ENCODE assay signal across 8 mouse cellular contexts in genomic region chr6:28618751-28619153, GRCm38 (mm10).
DNase-seq lines count a peak whose midpoint lies in the region; ATAC-seq and TF ChIP-seq lines count a peak whose summit lies in the region.

No protein-coding gene starts in this region.

- no peaks in the 10 kb centered on the region for H3K9me3 ChIP-seq in midbrain, embryonic 13.5 days
- no peaks in the 10 kb centered on the region for H3K9me3 ChIP-seq in midbrain, embryonic 10.5 days (replicated peaks)
- H3K9me3 ChIP-seq in hindbrain, postnatal 0 days (ENCODE audit: low read length) = no peaks in the 10 kb centered on the region

- peaks cover 25% of the 10 kb centered on the region for H3K4me1 ChIP-seq in midbrain, embryonic 13.5 days (replicated peaks)
- H3K4me1 ChIP-seq in midbrain, embryonic 10.5 days = peaks cover 18% of the 10 kb centered on the region
- H3K4me1 ChIP-seq in hindbrain, postnatal 0 days (ENCODE audit: insufficient read depth, low read length) = peaks cover 10% of the 10 kb centered on the region; the same call in 1 of the 2 replicates

- no peak overlapping the region for H3K4me2 ChIP-seq in midbrain, embryonic 13.5 days (replicated peaks)
- no peak overlapping the region for H3K4me2 ChIP-seq in hindbrain, postnatal 0 days (ENCODE audit: low read depth, low read length)

- H3K27me3 ChIP-seq in midbrain, embryonic 13.5 days = no peaks in the 10 kb centered on the region
- H3K27me3 ChIP-seq in midbrain, embryonic 10.5 days (ENCODE audit: low read depth, poor library complexity, severe bottlenecking) = no peaks in the 10 kb centered on the region
- no peaks in the 10 kb centered on the region for H3K27me3 ChIP-seq in hindbrain, postnatal 0 days (ENCODE audit: insufficient read depth, low read length)

- intact Hi-C loops in left cerebral cortex, adult 2 months (cut with DNase I) = loop anchor here (5.0 kb wide), 3 partner anchors 76 to 199 kb away; no protein-coding TSS in a partner anchor

- TF ChIP-seq CTCF in hindbrain, postnatal 0 days (IDR thresholded peaks at IDR 0.05; ENCODE audit: low read depth) = no peak
- no peak for TF ChIP-seq CTCF in left cerebral cortex, adult 2 months (IDR thresholded peaks at IDR 0.05)

- WGBS in midbrain, embryonic 13.5 days = 44% methylated on average over 7 of the region's 7 CpGs
- WGBS in midbrain, embryonic 10.5 days = 73% methylated on average over 7 of the region's 7 CpGs
- 29% methylated on average over 7 of the region's 7 CpGs for WGBS in hindbrain, postnatal 0 days

- H3K36me3 ChIP-seq in midbrain, embryonic 13.5 days = no peaks in the 10 kb centered on the region
- H3K36me3 ChIP-seq in midbrain, embryonic 10.5 days = no peaks in the 10 kb centered on the region
- no peaks in the 10 kb centered on the region for H3K36me3 ChIP-seq in hindbrain, postnatal 0 days (ENCODE audit: insufficient read depth, low read length)

- H3K4me3 ChIP-seq in midbrain, embryonic 13.5 days (replicated peaks) = no peak overlapping the region
- H3K4me3 ChIP-seq in midbrain, embryonic 10.5 days = no peak overlapping the region
- no peak overlapping the region for H3K4me3 ChIP-seq in hindbrain, postnatal 0 days (ENCODE audit: low read length)
- H3K4me3 ChIP-seq in left cerebral cortex, adult 2 months = no peak overlapping the region

- H3K27ac ChIP-seq in midbrain, embryonic 13.5 days = no peak overlapping the region
- no peak overlapping the region for H3K27ac ChIP-seq in midbrain, embryonic 10.5 days (replicated peaks)
- H3K27ac ChIP-seq in hindbrain, postnatal 0 days = no peak overlapping the region
- peak overlapping the region; percentile 80 for H3K27ac ChIP-seq in left cerebral cortex, adult 2 months

- no peak for DNase-seq in midbrain, embryonic 10.5 days (ENCODE audit: low spot score)
- DNase-seq in cerebellum, adult 11-12 months = peak; percentile 52
- peak; percentile 23 for DNase-seq in gastrocnemius, postnatal 25 days
- DNase-seq in hindbrain, postnatal 0 days (ENCODE audit: low spot score) = peak; percentile 68
- peak in 1 of 2 experiments; percentile 38 for DNase-seq in left cerebral cortex, adult 2 months (ENCODE audit: extremely low spot score in 1 of 2, low spot score in 2 of 2)
- DNase-seq in naive thymus-derived CD4-positive, alpha-beta T cell, adult 2 months (ENCODE audit: low read depth) = peak; percentile 48

- no peak overlapping the region for H3K9ac ChIP-seq in midbrain, embryonic 13.5 days (replicated peaks)
- no peak overlapping the region for H3K9ac ChIP-seq in hindbrain, postnatal 0 days (replicated peaks; ENCODE audit: low read length)

- 0 out of 2 replicates have a peak, but pooled peaks have one; percentile 45 for ATAC-seq in midbrain, embryonic 13.5 days
- ATAC-seq in hindbrain, postnatal 0 days = peak; percentile 55; the same call in 1 of the 2 replicates
- ATAC-seq in activated CD4-positive, CD25-positive, alpha-beta regulatory T cell, adult 4 months = no peak
